Mouse (Mus musculus): ENCODE measurements at regions not wholly inside any gene's neighbourhood (a gene's known extent, or its start where the extent isn't known, plus 50 kb on each side); places are given as distances from the start of the nearest gene placed in this dataset.

GRCm38 (mm10) chr13:52049249-52049648 lies 202.8 kb downstream of the Gadd45g start:
- Histone ChIP-seq H3K4me3 (ENCODE audit: low read length) (no peak overlapping the region), H3K9ac (ENCODE audit: low read depth, low read length) (no peak overlapping the region), H3K4me2 (ENCODE audit: low read length) (no peak overlapping the region), H3K27ac (ENCODE audit: low read depth, low read length) (no peak overlapping the region), H3K36me3 (ENCODE audit: control insufficient read depth, insufficient read depth, low read length) (no peaks in the 10 kb centered on the region), H3K4me1 (ENCODE audit: control insufficient read depth, insufficient read depth, low read depth, low read length) (peaks cover 10% of the 10 kb centered on the region), H3K27me3 (replicated peaks; ENCODE audit: control insufficient read depth, insufficient read depth, low read length) (no peaks in the 10 kb centered on the region), H3K9me3 (ENCODE audit: control insufficient read depth, low read length) (no peaks in the 10 kb centered on the region)
- ATAC-seq: no peak
- 93% methylated on average over 2 of the region's 2 CpGs for WGBS

- Histone ChIP-seq H3K4me2 (ENCODE audit: low read length) (no peak overlapping the region), H3K9me3 (ENCODE audit: control insufficient read depth, low read length) (no peaks in the 10 kb centered on the region), H3K36me3 (ENCODE audit: control insufficient read depth, insufficient read depth, low read length) (no peaks in the 10 kb centered on the region), H3K27ac (ENCODE audit: low read depth, low read length) (no peak overlapping the region), H3K4me3 (ENCODE audit: low read length) (no peak overlapping the region), H3K4me1 (ENCODE audit: control insufficient read depth, insufficient read depth, low read depth, low read length) (no peaks in the 10 kb centered on the region), H3K27me3 (replicated peaks; ENCODE audit: control insufficient read depth, insufficient read depth, low read length) (no peaks in the 10 kb centered on the region), H3K9ac (ENCODE audit: low read depth, low read length) (no peak overlapping the region)
- no peak for ATAC-seq
- WGBS: 90% methylated on average over 8 of the region's 8 CpGs
These were observed 209.3 kb downstream of the Gadd45g start for GRCm38 (mm10) chr13:52055741-52056140.

GRCm38 (mm10) chr13:52057456-52057855 lies 211.0 kb downstream of the Gadd45g start:
- no peak for ATAC-seq
- H3K9me3 ChIP-seq (ENCODE audit: control insufficient read depth, low read length): no peaks in the 10 kb centered on the region
- no peaks in the 10 kb centered on the region for H3K4me1 ChIP-seq (ENCODE audit: control insufficient read depth, insufficient read depth, low read depth, low read length)
- H3K4me3 ChIP-seq (ENCODE audit: low read length): no peak overlapping the region
- WGBS: 93% methylated on average over 10 of the region's 10 CpGs
- no peak overlapping the region for H3K27ac ChIP-seq (ENCODE audit: low read depth, low read length)
- H3K36me3 ChIP-seq (ENCODE audit: control insufficient read depth, insufficient read depth, low read length): no peaks in the 10 kb centered on the region
- no peak overlapping the region for H3K4me2 ChIP-seq (ENCODE audit: low read length)
- no peak overlapping the region for H3K9ac ChIP-seq (ENCODE audit: low read depth, low read length)
- no peaks in the 10 kb centered on the region for H3K27me3 ChIP-seq (replicated peaks; ENCODE audit: control insufficient read depth, insufficient read depth, low read length)

- Histone ChIP-seq H3K4me3 (ENCODE audit: low read length) (no peak overlapping the region), H3K27me3 (replicated peaks; ENCODE audit: control insufficient read depth, insufficient read depth, low read length) (no peaks in the 10 kb centered on the region), H3K36me3 (ENCODE audit: control insufficient read depth, insufficient read depth, low read length) (no peaks in the 10 kb centered on the region), H3K4me1 (ENCODE audit: control insufficient read depth, insufficient read depth, low read depth, low read length) (no peaks in the 10 kb centered on the region), H3K27ac (ENCODE audit: low read depth, low read length) (no peak overlapping the region), H3K9ac (ENCODE audit: low read depth, low read length) (no peak overlapping the region), H3K4me2 (ENCODE audit: low read length) (no peak overlapping the region), H3K9me3 (ENCODE audit: control insufficient read depth, low read length) (no peaks in the 10 kb centered on the region)
- no peak for ATAC-seq
- WGBS: 84% methylated on average over 22 of the region's 22 CpGs
These were observed 213.4 kb downstream of the Gadd45g start for GRCm38 (mm10) chr13:52059756-52060417.

- H3K4me2 ChIP-seq (ENCODE audit: low read length): no peak overlapping the region
- no peak for ATAC-seq
- no peak overlapping the region for H3K4me3 ChIP-seq (ENCODE audit: low read length)
These were observed 214.0 kb downstream of the Gadd45g start for GRCm38 (mm10) chr13:52060418-52060870.

GRCm38 (mm10) chr13:52061454-52061853 lies 215.0 kb downstream of the Gadd45g start:
- no peaks in the 10 kb centered on the region for H3K36me3 ChIP-seq (ENCODE audit: control insufficient read depth, insufficient read depth, low read length)
- H3K27ac ChIP-seq (ENCODE audit: low read depth, low read length): no peak overlapping the region
- no peak overlapping the region for H3K9ac ChIP-seq (ENCODE audit: low read depth, low read length)
- no peak overlapping the region for H3K4me3 ChIP-seq (ENCODE audit: low read length)
- no peaks in the 10 kb centered on the region for H3K9me3 ChIP-seq (ENCODE audit: control insufficient read depth, low read length)
- H3K27me3 ChIP-seq (replicated peaks; ENCODE audit: control insufficient read depth, insufficient read depth, low read length): no peaks in the 10 kb centered on the region
- H3K4me1 ChIP-seq (ENCODE audit: control insufficient read depth, insufficient read depth, low read depth, low read length): no peaks in the 10 kb centered on the region
- no peak overlapping the region for H3K4me2 ChIP-seq (ENCODE audit: low read length)
- ATAC-seq: no peak

More at GRCm38 (mm10) chr13:52060418-52060870, 214.0 kb downstream of the Gadd45g start:
- H3K9ac ChIP-seq (ENCODE audit: low read depth, low read length): no peak overlapping the region
- no peak overlapping the region for H3K27ac ChIP-seq (ENCODE audit: low read depth, low read length)
- no peaks in the 10 kb centered on the region for H3K36me3 ChIP-seq (ENCODE audit: control insufficient read depth, insufficient read depth, low read length)
- H3K9me3 ChIP-seq (ENCODE audit: control insufficient read depth, low read length): no peaks in the 10 kb centered on the region
- no peaks in the 10 kb centered on the region for H3K27me3 ChIP-seq (replicated peaks; ENCODE audit: control insufficient read depth, insufficient read depth, low read length)
- WGBS: 47% methylated on average over 10 of the region's 10 CpGs
- no peaks in the 10 kb centered on the region for H3K4me1 ChIP-seq (ENCODE audit: control insufficient read depth, insufficient read depth, low read depth, low read length)

GRCm38 (mm10) chr13:52061881-52062280 lies 215.4 kb downstream of the Gadd45g start:
- Histone ChIP-seq H3K4me3 (ENCODE audit: low read length) (no peak overlapping the region), H3K4me1 (ENCODE audit: control insufficient read depth, insufficient read depth, low read depth, low read length) (no peaks in the 10 kb centered on the region), H3K27ac (ENCODE audit: low read depth, low read length) (no peak overlapping the region), H3K4me2 (ENCODE audit: low read length) (no peak overlapping the region), H3K36me3 (ENCODE audit: control insufficient read depth, insufficient read depth, low read length) (no peaks in the 10 kb centered on the region), H3K9me3 (ENCODE audit: control insufficient read depth, low read length) (no peaks in the 10 kb centered on the region), H3K9ac (ENCODE audit: low read depth, low read length) (no peak overlapping the region), H3K27me3 (replicated peaks; ENCODE audit: control insufficient read depth, insufficient read depth, low read length) (no peaks in the 10 kb centered on the region)
- no peak for ATAC-seq
- 85% methylated on average over 4 of the region's 4 CpGs for WGBS

- ATAC-seq: no peak
- Histone ChIP-seq H3K4me3 (ENCODE audit: low read length) (no peak overlapping the region), H3K27ac (ENCODE audit: low read depth, low read length) (no peak overlapping the region), H3K9ac (ENCODE audit: low read depth, low read length) (no peak overlapping the region), H3K9me3 (ENCODE audit: control insufficient read depth, low read length) (no peaks in the 10 kb centered on the region), H3K36me3 (ENCODE audit: control insufficient read depth, insufficient read depth, low read length) (no peaks in the 10 kb centered on the region), H3K27me3 (replicated peaks; ENCODE audit: control insufficient read depth, insufficient read depth, low read length) (no peaks in the 10 kb centered on the region), H3K4me1 (ENCODE audit: control insufficient read depth, insufficient read depth, low read depth, low read length) (no peaks in the 10 kb centered on the region), H3K4me2 (ENCODE audit: low read length) (no peak overlapping the region)
- 84% methylated on average over 1 of the region's 1 CpGs for WGBS
These were observed 216.1 kb downstream of the Gadd45g start for GRCm38 (mm10) chr13:52062576-52062975.

GRCm38 (mm10) chr13:52065274-52065673 lies 218.8 kb downstream of the Gadd45g start:
- H3K27ac ChIP-seq (ENCODE audit: low read depth, low read length): no peak overlapping the region
- H3K27me3 ChIP-seq (replicated peaks; ENCODE audit: control insufficient read depth, insufficient read depth, low read length): no peaks in the 10 kb centered on the region
- no peaks in the 10 kb centered on the region for H3K36me3 ChIP-seq (ENCODE audit: control insufficient read depth, insufficient read depth, low read length)
- no peak overlapping the region for H3K4me3 ChIP-seq (ENCODE audit: low read length)
- no peaks in the 10 kb centered on the region for H3K9me3 ChIP-seq (ENCODE audit: control insufficient read depth, low read length)
- ATAC-seq: no peak
- H3K4me1 ChIP-seq (ENCODE audit: control insufficient read depth, insufficient read depth, low read depth, low read length): no peaks in the 10 kb centered on the region
- WGBS: 86% methylated on average over 5 of the region's 5 CpGs
- H3K4me2 ChIP-seq (ENCODE audit: low read length): no peak overlapping the region
- H3K9ac ChIP-seq (ENCODE audit: low read depth, low read length): no peak overlapping the region

Data from hindbrain, embryonic 16.5 days (tissue).